Mouse (Mus musculus) CH12.LX (cell line): ENCODE measurements around the gene Nell1. TPM values are rescaled to one million over a fixed set of nuclear protein-coding genes. Genes with fewer than 3 reads are reported as not detected.

ENCODE experiments used
- DNase-seq: peaks from one replicate; pipeline ENCODE4 v3.0.0-alpha.2; 2013; ENCODE audit errors: extremely low read depth
- H3K27ac ChIP-seq: 2 replicates; pipeline ENCODE4 v1.5.1; 2012; ENCODE audit warnings: low read depth, mild to moderate bottlenecking, control low read depth, moderate library complexity; ENCODE audit not compliant: insufficient read depth
- H3K27me3 ChIP-seq: replicated peaks from 2 replicates; pipeline ENCODE3; 2012; ENCODE audit warnings: inconsistent platforms
- H3K36me3 ChIP-seq, 2 experiments: replicated peaks in 1 of 2; 2 replicates each; pipeline versions ENCODE3 to v1.6.1; 2012; ENCODE audit warnings: inconsistent platforms in 1 of 2, low read length in 1 of 2, mild to moderate bottlenecking in 1 of 2, mixed read lengths in 1 of 2, moderate library complexity in 1 of 2; ENCODE audit not compliant: control insufficient read depth in 1 of 2, insufficient read depth in 1 of 2
- H3K4me1 ChIP-seq, 2 experiments: 2 replicates each; pipeline ENCODE4 v1.6.1; 2012; ENCODE audit warnings: inconsistent platforms in 1 of 2, moderate library complexity in 1 of 2; ENCODE audit not compliant: insufficient read depth in 2 of 2, control insufficient read depth in 1 of 2
- H3K4me2 ChIP-seq: 2 replicates; pipeline ENCODE4 v1.6.1; 2012; ENCODE audit warnings: low read depth, mild to moderate bottlenecking, control low read depth; ENCODE audit not compliant: poor library complexity, insufficient read depth, severe bottlenecking
- H3K4me3 ChIP-seq, 3 experiments: fragments of 150-350 bp in 1 of 3; sonication (generic) in 1 of 3; replicated peaks in 1 of 3; 2 replicates each; pipeline versions ENCODE3 to v1.5.1; 2011 to 2012; ENCODE audit warnings: low read depth in 2 of 3, low read length in 2 of 3, mild to moderate bottlenecking in 2 of 3, moderate library complexity in 2 of 3, control low read depth in 1 of 3, improper control_type of control experiment in 1 of 3, inconsistent platforms in 1 of 3, mixed read lengths in 1 of 3; ENCODE audit not compliant: poor library complexity in 1 of 3
- H3K79me2 ChIP-seq: replicated peaks from 2 replicates; pipeline ENCODE4 v1.6.1; 2012; ENCODE audit warnings: mild to moderate bottlenecking, moderate library complexity; ENCODE audit not compliant: control insufficient read depth, poor library complexity, insufficient read depth, severe bottlenecking; ENCODE audit errors: extremely low read depth
- H3K9ac ChIP-seq: 2 replicates; pipeline ENCODE4 v1.6.1; 2012; ENCODE audit warnings: low read depth, mild to moderate bottlenecking, control low read depth, moderate library complexity; ENCODE audit not compliant: insufficient read depth
- H3K9me3 ChIP-seq: replicated peaks from 2 replicates; pipeline ENCODE3; 2012; ENCODE audit warnings: low read length, inconsistent platforms, mixed read lengths
- CHD2 ChIP-seq: IDR thresholded peaks from 2 replicates; pipeline ENCODE4 v1.6.1; 2011; ENCODE audit warnings: low read length, improper control_type of control experiment
- CTCF ChIP-seq, 2 experiments: IDR thresholded peaks in 1 of 2; conservative IDR thresholded peaks in 1 of 2; 2 replicates each; pipeline ENCODE4 v1.5.1; 2011 to 2012; ENCODE audit warnings: low read depth in 2 of 2, low read length in 2 of 2, improper control_type of control experiment in 1 of 2, inconsistent platforms in 1 of 2, mild to moderate bottlenecking in 1 of 2, moderate library complexity in 1 of 2
- E2F4 ChIP-seq: IDR thresholded peaks from 2 replicates; pipeline ENCODE4 v1.6.1; 2011; ENCODE audit warnings: low read depth, low read length, improper control_type of control experiment; ENCODE audit not compliant: insufficient replicate concordance
- ELF1 ChIP-seq: IDR thresholded peaks from 2 replicates; pipeline ENCODE4 v1.6.1; 2014; ENCODE audit warnings: low read depth, mild to moderate bottlenecking, inconsistent platforms, low read length, improper control_type of control experiment
- GABPA ChIP-seq: IDR thresholded peaks from 2 replicates; pipeline ENCODE4 v1.6.1; 2012; ENCODE audit warnings: low read depth, low read length, improper control_type of control experiment, inconsistent platforms; ENCODE audit not compliant: insufficient replicate concordance
- HCFC1 ChIP-seq: IDR thresholded peaks from 2 replicates; pipeline ENCODE4 v1.6.1; 2012; ENCODE audit warnings: low read depth, mild to moderate bottlenecking, inconsistent platforms, low read length, improper control_type of control experiment
- JUN ChIP-seq: IDR thresholded peaks from 2 replicates; pipeline ENCODE4 v1.6.1; 2011; ENCODE audit warnings: low read depth, mild to moderate bottlenecking, low read length, improper control_type of control experiment, moderate library complexity; ENCODE audit not compliant: insufficient read depth
- MAZ ChIP-seq: IDR thresholded peaks from 2 replicates; pipeline ENCODE4 v1.6.1; 2012; ENCODE audit warnings: low read depth, mild to moderate bottlenecking, inconsistent platforms, low read length, improper control_type of control experiment, moderate library complexity
- MEF2A ChIP-seq: IDR thresholded peaks from 2 replicates; pipeline ENCODE4 v1.6.1; 2014; ENCODE audit warnings: low read depth, mild to moderate bottlenecking, inconsistent platforms, low read length, improper control_type of control experiment, borderline replicate concordance
- MYC ChIP-seq: IDR thresholded peaks from 2 replicates; pipeline ENCODE4 v1.6.1; 2011; ENCODE audit warnings: low read depth, mild to moderate bottlenecking, improper control_type of control experiment, low read length
- POLR2A ChIP-seq: IDR thresholded peaks from 2 replicates; pipeline ENCODE4 v1.6.1; 2011; ENCODE audit warnings: low read depth, mild to moderate bottlenecking, improper control_type of control experiment, low read length
- RAD21 ChIP-seq: IDR thresholded peaks from 2 replicates; pipeline ENCODE4 v1.6.1; 2011; ENCODE audit warnings: low read depth, mild to moderate bottlenecking, low read length, improper control_type of control experiment, moderate library complexity
- TCF12 ChIP-seq: IDR thresholded peaks from 2 replicates; pipeline ENCODE4 v1.6.1; 2014; ENCODE audit warnings: low read depth, mild to moderate bottlenecking, inconsistent platforms, low read length, improper control_type of control experiment
- USF2 ChIP-seq: conservative IDR thresholded peaks from 2 replicates; pipeline ENCODE4 v1.6.1; 2011; ENCODE audit warnings: low read depth, low read length, improper control_type of control experiment
- ZC3H11A ChIP-seq: IDR thresholded peaks from 2 replicates; pipeline ENCODE4 v1.6.1; 2012; ENCODE audit warnings: low read depth, mild to moderate bottlenecking, inconsistent platforms, low read length, improper control_type of control experiment
- ZKSCAN1 ChIP-seq: IDR thresholded peaks from 2 replicates; pipeline ENCODE4 v1.6.1; 2012; ENCODE audit warnings: low read depth, inconsistent platforms, low read length, improper control_type of control experiment, borderline replicate concordance
- dilution Hi-C: fragments of 300-500 bp; cut with MboI; formaldehyde crosslinking; loops from 2 replicates; pipeline ENCODE4 v1.14.3; 2020; ENCODE audit warnings: low sequenced_read_pairs; ENCODE audit not compliant: extremely low pct_unique_long_range_greater_than_20kb, extremely low pct_ligation_motif_present
- in situ Hi-C: fragments of 300-500 bp; cut with MboI; formaldehyde crosslinking; loops from 3 replicates; pipeline ENCODE4 v1.14.3; 2019; ENCODE audit warnings: low sequenced_read_pairs, low pct_ligation_motif_present, low pct_unique_long_range_greater_than_20kb, mixed read lengths
- polyA plus RNA-seq: library from polyadenylated mRNA; unstranded; fragments of >175 nt; gene quantifications from 2 replicates; pipeline ENCODE4 v1.2.1, GENCODE M21; 2012; ENCODE audit warnings: low read depth; ENCODE audit not compliant: insufficient read length
- total RNA-seq, 2 experiments: library from RNA; depleted of rRNA; stranded (reverse); fragments of 300-350 nt in 1 of 2; fragments of >200 nt in 1 of 2; gene quantifications; 2 replicates each; pipeline ENCODE4 v1.2.3; 2012 to 2014

Gene Nell1
- total and polyA plus RNA-seq, 3 experiments = not detected

GRCm38 (mm10) chr7:50221849-50222248, 247.2 kb downstream of the Nell1 start:
- H3K27me3 ChIP-seq = no peaks in the 10 kb centered on the region
- dilution Hi-C loops = no loop called here
- in situ Hi-C loops = no loop called here
- H3K36me3 ChIP-seq = no peaks in the 10 kb centered on the region
- no peak overlapping the region for H3K4me3 ChIP-seq
- no peak for DNase-seq
- no peaks in the 10 kb centered on the region for H3K4me1 ChIP-seq
- H3K27ac ChIP-seq = no peak overlapping the region
- H3K9ac ChIP-seq = no peak overlapping the region
- no peak for TF ChIP-seq E2F4
- no peak for TF ChIP-seq ELF1
- no peak for TF ChIP-seq JUN
- TF ChIP-seq RAD21 = no peak
- TF ChIP-seq TCF12 = no peak
- TF ChIP-seq MEF2A = no peak
- TF ChIP-seq GABPA = no peak
- no peak for TF ChIP-seq CHD2
- no peak for TF ChIP-seq POLR2A
- H3K4me2 ChIP-seq = no peak overlapping the region
- peaks cover 56% of the 10 kb centered on the region for H3K9me3 ChIP-seq
- no peaks in the 10 kb centered on the region for H3K79me2 ChIP-seq

GRCm38 (mm10) chr7:50226621-50227020, 252.0 kb downstream of the Nell1 start:
- DNase-seq = no peak
- Histone ChIP-seq H3K27ac (no peak overlapping the region), H3K9ac (no peak overlapping the region)
- dilution Hi-C loops = no loop called here
- in situ Hi-C loops = no loop called here
- TF ChIP-seq TCF12 = no peak
- TF ChIP-seq USF2 = no peak
- TF ChIP-seq, all 38 proteins: peak for 0
- Histone ChIP-seq H3K9me3 (peaks cover 61% of the 10 kb centered on the region), H3K4me1 (no peaks in the 10 kb centered on the region), H3K36me3 (no peaks in the 10 kb centered on the region), H3K79me2 (no peaks in the 10 kb centered on the region), H3K4me3 (no peak overlapping the region), H3K27me3 (no peaks in the 10 kb centered on the region), H3K4me2 (no peak overlapping the region)

GRCm38 (mm10) chr7:50228273-50228672, 253.6 kb downstream of the Nell1 start:
- H3K79me2 ChIP-seq = no peaks in the 10 kb centered on the region
- no peak overlapping the region for H3K27ac ChIP-seq
- TF ChIP-seq ZKSCAN1 (no peak), HCFC1 (no peak), MYC (no peak), USF2 (no peak), CTCF (conservative IDR thresholded peaks at IDR 0.05 in 1 of 2, IDR thresholded peaks at IDR 0.05 in 1 of 2; ENCODE audit: low read depth in 2 of 2, low read length in 2 of 2) (no peak), ZC3H11A (no peak), E2F4 (no peak), MAZ (no peak)
- TF ChIP-seq, all 38 proteins: peak for 0
- Histone ChIP-seq H3K27me3 (no peaks in the 10 kb centered on the region), H3K9me3 (peaks cover 53% of the 10 kb centered on the region), H3K9ac (no peak overlapping the region), H3K36me3 (no peaks in the 10 kb centered on the region), H3K4me2 (no peak overlapping the region), H3K4me1 (no peaks in the 10 kb centered on the region), H3K4me3 (no peak overlapping the region)
- DNase-seq = no peak
- dilution Hi-C loops (no loop called here), in situ Hi-C loops (no loop called here)
